Mouse (Mus musculus) liver, adult 2 months (tissue): ENCODE measurements at regions not wholly inside any gene's neighbourhood (a gene's known extent, or its start where the extent isn't known, plus 50 kb on each side); places are given as distances from the start of the nearest gene placed in this dataset.

Experiments
- CTCF ChIP-seq: fragments of 200-500 bp; IDR thresholded peaks from 2 replicates; pipeline ENCODE4 v1.5.1; 2011; ENCODE audit warnings: low read depth, low read length, control low read depth
- POLR2A ChIP-seq: fragments of 200-500 bp; IDR thresholded peaks from 2 replicates; pipeline ENCODE4 v1.6.1; 2011; ENCODE audit warnings: low read length, control low read depth; ENCODE audit not compliant: insufficient read depth; ENCODE audit errors: extremely low read depth

- TF ChIP-seq POLR2A = no peak
- TF ChIP-seq CTCF = no peak
Observed at GRCm38 (mm10) chr13:44594645-44595044, 134.6 kb upstream of the Jarid2 start.
